Mouse (Mus musculus): ENCODE results near the gene Chd8. TPM values are rescaled to one million over a fixed set of nuclear protein-coding genes. Genes with fewer than 3 reads are reported as not detected.

Chd8 gene
- polyA plus RNA-seq, 1 experiment from 2014 or later = 56.4 TPM

DNA sequence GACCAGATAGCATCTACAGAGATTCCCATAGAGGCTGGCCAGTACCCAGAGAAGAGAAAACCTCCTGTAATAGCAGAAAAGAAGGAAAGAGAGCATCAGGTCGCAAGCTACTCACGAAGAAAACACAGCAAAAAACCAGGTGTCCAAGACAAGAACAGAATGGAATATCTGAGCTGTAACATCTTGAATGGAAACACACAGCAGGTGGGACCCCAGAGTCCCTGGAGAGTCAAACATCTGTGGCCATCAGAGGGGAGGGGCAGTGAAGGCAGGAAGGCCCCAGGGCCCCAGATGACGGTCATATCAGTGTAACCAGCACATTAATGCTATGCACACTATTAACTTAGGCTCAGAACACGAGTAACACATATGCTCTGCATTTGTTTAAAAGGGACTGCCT lies 107.7 kb downstream of the Chd8 start:
- no peak overlapping the region for H3K27ac ChIP-seq (ENCODE audit: low read depth, low read length)
- no peaks in the 10 kb centered on the region for H3K36me3 ChIP-seq (ENCODE audit: control insufficient read depth, insufficient read depth, low read length)
- DNase-seq (ENCODE audit: low spot score) (no peak), ATAC-seq (ENCODE audit: insufficient read depth, low FRiP score, low TSS enrichment) (no peak)
- 66% methylated on average over 4 of the region's 4 CpGs for WGBS
- no peak overlapping the region for H3K9ac ChIP-seq (ENCODE audit: low read length)
- no peak overlapping the region for H3K4me3 ChIP-seq (ENCODE audit: low read depth, low read length)
- no peaks in the 10 kb centered on the region for H3K9me3 ChIP-seq (ENCODE audit: control insufficient read depth, low read length)
- no peaks in the 10 kb centered on the region for H3K27me3 ChIP-seq (ENCODE audit: control insufficient read depth, insufficient read depth, low read length)
- H3K4me2 ChIP-seq (ENCODE audit: low read depth) = no peak overlapping the region
- no peaks in the 10 kb centered on the region for H3K4me1 ChIP-seq (ENCODE audit: control insufficient read depth, insufficient read depth, low read length)

Other genes with a start within 250 kb of the Chd8 start
- gene Tmem253, start 242.1 kb downstream of the Chd8 start, polyA plus RNA-seq (2014; fragmentation: Nextera tagmentation; extraction: Ambion mirVana) = 0.61 and 1.6 TPM in 2 replicates
- gene Zfp219, start 237.0 kb downstream of the Chd8 start, polyA plus RNA-seq (2014; fragmentation: Nextera tagmentation; extraction: Ambion mirVana) = 70.6 and 83.3 TPM in 2 replicates
- gene Olfr221, start 215.3 kb downstream of the Chd8 start, polyA plus RNA-seq (2014; fragmentation: Nextera tagmentation; extraction: Ambion mirVana) = not detected in 2 replicates
- gene Hnrnpc, start 153.8 kb downstream of the Chd8 start, polyA plus RNA-seq (2014; fragmentation: Nextera tagmentation; extraction: Ambion mirVana) = 901 and 908 TPM in 2 replicates
- 96.8 and 101 TPM in 2 replicates for gene Rpgrip1, start 147.1 kb downstream of the Chd8 start, polyA plus RNA-seq (2014; fragmentation: Nextera tagmentation; extraction: Ambion mirVana)
- gene Supt16, start 60.4 kb downstream of the Chd8 start, polyA plus RNA-seq (2014; fragmentation: Nextera tagmentation; extraction: Ambion mirVana) = 69.9 and 75.0 TPM in 2 replicates
- gene Tox4, start 21.4 kb upstream of the Chd8 start, polyA plus RNA-seq (2014; fragmentation: Nextera tagmentation; extraction: Ambion mirVana) = 52.0 and 54.9 TPM in 2 replicates
- gene Rab2b, start 21.8 kb upstream of the Chd8 start, polyA plus RNA-seq (2014; fragmentation: Nextera tagmentation; extraction: Ambion mirVana) = 38.2 and 40.9 TPM in 2 replicates
- 47.1 and 54.6 TPM in 2 replicates for gene Mettl3, start 47.3 kb upstream of the Chd8 start, polyA plus RNA-seq (2014; fragmentation: Nextera tagmentation; extraction: Ambion mirVana)
- gene Sall2, start 71.0 kb upstream of the Chd8 start, polyA plus RNA-seq (2014; fragmentation: Nextera tagmentation; extraction: Ambion mirVana) = 51.9 and 54.5 TPM in 2 replicates
- 0.48 TPM in 1 of 2 replicates, not detected in the other for gene Olfr1513, start 98.6 kb upstream of the Chd8 start, polyA plus RNA-seq (2014; fragmentation: Nextera tagmentation; extraction: Ambion mirVana)
- not detected in 2 replicates for gene Olfr1512, start 121.4 kb upstream of the Chd8 start, polyA plus RNA-seq (2014; fragmentation: Nextera tagmentation; extraction: Ambion mirVana)
- not detected in 2 replicates for gene Olfr1511, start 139.6 kb upstream of the Chd8 start, polyA plus RNA-seq (2014; fragmentation: Nextera tagmentation; extraction: Ambion mirVana)
- not detected in 2 replicates for gene Olfr1510, start 156.6 kb upstream of the Chd8 start, polyA plus RNA-seq (2014; fragmentation: Nextera tagmentation; extraction: Ambion mirVana)
- not detected in 2 replicates for gene Olfr1509, start 185.2 kb upstream of the Chd8 start, polyA plus RNA-seq (2014; fragmentation: Nextera tagmentation; extraction: Ambion mirVana)
- gene Olfr1508, start 209.7 kb upstream of the Chd8 start, polyA plus RNA-seq (2014; fragmentation: Nextera tagmentation; extraction: Ambion mirVana) = not detected in 2 replicates
- gene Olfr1507, start 238.0 kb upstream of the Chd8 start, polyA plus RNA-seq (2014; fragmentation: Nextera tagmentation; extraction: Ambion mirVana) = not detected in 2 replicates

Measured in neural tube, embryonic 11.5 days (tissue).